Mouse (Mus musculus) right cerebral cortex, postnatal 25 days (tissue): ENCODE measurements around the gene Pdzrn3.

Experiments used
- DNase-seq: peaks from one replicate; pipeline ENCODE4 v3.0.0; 2022

The Pdzrn3 gene

GRCm38 (mm10) chr6:101251916-101252603 is 125.6 kb downstream of the Pdzrn3 start:
- peak; percentile 35 for DNase-seq

- no peak for DNase-seq
Observed at GRCm38 (mm10) chr6:101251160-101251559, 126.5 kb downstream of the Pdzrn3 start.

GRCm38 (mm10) chr6:101246137-101246536 is 131.6 kb downstream of the Pdzrn3 start:
- no peak for DNase-seq

GRCm38 (mm10) chr6:101244355-101244754 is 133.3 kb downstream of the Pdzrn3 start:
- no peak for DNase-seq

GRCm38 (mm10) chr6:101243189-101243815 is 134.4 kb downstream of the Pdzrn3 start:
- no peak for DNase-seq

GRCm38 (mm10) chr6:101236641-101237246 is 141.0 kb downstream of the Pdzrn3 start:
- no peak for DNase-seq

- DNase-seq, result no peak
Observed at GRCm38 (mm10) chr6:101236230-101236629, 141.5 kb downstream of the Pdzrn3 start.

GRCm38 (mm10) chr6:101234349-101234748 is 143.3 kb downstream of the Pdzrn3 start:
- DNase-seq, result no peak

- no peak for DNase-seq
Observed at GRCm38 (mm10) chr6:101233680-101234079, 144.0 kb downstream of the Pdzrn3 start.

GRCm38 (mm10) chr6:101227294-101227855 is 150.3 kb downstream of the Pdzrn3 start:
- DNase-seq, result no peak

- no peak for DNase-seq
Observed at GRCm38 (mm10) chr6:101220307-101220706, 157.4 kb downstream of the Pdzrn3 start.

- DNase-seq, result no peak
Observed at GRCm38 (mm10) chr6:101219004-101219403, 158.7 kb downstream of the Pdzrn3 start.

- no peak for DNase-seq
Observed at GRCm38 (mm10) chr6:101218197-101218596, 159.5 kb downstream of the Pdzrn3 start.

GRCm38 (mm10) chr6:101217756-101218155 is 159.9 kb downstream of the Pdzrn3 start:
- DNase-seq, result no peak

- DNase-seq, result peak; percentile 17
Observed at GRCm38 (mm10) chr6:101215436-101215791, 162.3 kb downstream of the Pdzrn3 start.

GRCm38 (mm10) chr6:101214734-101215435 is 162.8 kb downstream of the Pdzrn3 start:
- DNase-seq, result no peak

GRCm38 (mm10) chr6:101213066-101213465 is 164.6 kb downstream of the Pdzrn3 start:
- no peak for DNase-seq

- DNase-seq, result no peak
Observed at GRCm38 (mm10) chr6:101212086-101212485, 165.6 kb downstream of the Pdzrn3 start.

- DNase-seq, result no peak
Observed at GRCm38 (mm10) chr6:101211361-101211841, 166.3 kb downstream of the Pdzrn3 start.

GRCm38 (mm10) chr6:101198943-101199298 is 178.8 kb downstream of the Pdzrn3 start:
- DNase-seq, result no peak

GRCm38 (mm10) chr6:101198284-101198942 is 179.3 kb downstream of the Pdzrn3 start:
- peak; percentile 47 for DNase-seq

GRCm38 (mm10) chr6:101197642-101198041 is 180.1 kb downstream of the Pdzrn3 start:
- peak; percentile 70 for DNase-seq

GRCm38 (mm10) chr6:101195891-101196290 is 181.8 kb downstream of the Pdzrn3 start:
- DNase-seq, result no peak
